Mouse (Mus musculus) embryonic facial prominence, embryonic 10.5 days (tissue): ENCODE measurements around the gene Tapbp. TPM values are rescaled to one million over a fixed set of nuclear protein-coding genes. Genes with fewer than 3 reads are reported as not detected.

Experiments
- DNase-seq: peaks from one replicate; pipeline ENCODE4 v3.0.0-alpha.2; 2017; ENCODE audit warnings: low spot score
- H3K27ac ChIP-seq: fragments of 300-500 bp; sonication (generic); replicated peaks from 2 replicates; pipeline ENCODE4 v1.5.1; 2016; ENCODE audit warnings: mild to moderate bottlenecking
- H3K27me3 ChIP-seq: fragments of 300-500 bp; sonication (generic); replicated peaks from 2 replicates; pipeline ENCODE4 v1.6.1; 2016; ENCODE audit warnings: low read depth, mild to moderate bottlenecking; ENCODE audit not compliant: poor library complexity, severe bottlenecking
- H3K36me3 ChIP-seq: fragments of 300-500 bp; sonication (generic); replicated peaks from 2 replicates; pipeline ENCODE4 v1.6.1; 2016; ENCODE audit warnings: mild to moderate bottlenecking, moderate library complexity
- H3K4me1 ChIP-seq: fragments of 300-500 bp; sonication (generic); 2 replicates; pipeline ENCODE4 v1.6.1; 2016
- H3K4me3 ChIP-seq: fragments of 300-500 bp; sonication (generic); 2 replicates; pipeline ENCODE4 v1.5.1; 2016; ENCODE audit warnings: mild to moderate bottlenecking, moderate library complexity
- H3K9me3 ChIP-seq: fragments of 300-500 bp; sonication (generic); 2 replicates; pipeline ENCODE4 v1.6.1; 2016; ENCODE audit warnings: mild to moderate bottlenecking
- WGBS: fragments of 180-500 bp; shearing (Covaris S2); methylation state at CpG from one replicate; pipeline ENCODE4 v1.1.7; 2016; 5-methylcytosine and 5-hydroxymethylcytosine counted together
- polyA plus RNA-seq: library from polyadenylated mRNA; unstranded; fragments of >200 nt; fragmentation: Nextera tagmentation; extraction: Ambion mirVana; gene quantifications from 2 replicates; pipeline ENCODE4 v1.2.1, GENCODE M21; 2016

The Tapbp gene
- polyA plus RNA-seq, 1 experiment from 2014 or later: 11.8 TPM

DNA sequence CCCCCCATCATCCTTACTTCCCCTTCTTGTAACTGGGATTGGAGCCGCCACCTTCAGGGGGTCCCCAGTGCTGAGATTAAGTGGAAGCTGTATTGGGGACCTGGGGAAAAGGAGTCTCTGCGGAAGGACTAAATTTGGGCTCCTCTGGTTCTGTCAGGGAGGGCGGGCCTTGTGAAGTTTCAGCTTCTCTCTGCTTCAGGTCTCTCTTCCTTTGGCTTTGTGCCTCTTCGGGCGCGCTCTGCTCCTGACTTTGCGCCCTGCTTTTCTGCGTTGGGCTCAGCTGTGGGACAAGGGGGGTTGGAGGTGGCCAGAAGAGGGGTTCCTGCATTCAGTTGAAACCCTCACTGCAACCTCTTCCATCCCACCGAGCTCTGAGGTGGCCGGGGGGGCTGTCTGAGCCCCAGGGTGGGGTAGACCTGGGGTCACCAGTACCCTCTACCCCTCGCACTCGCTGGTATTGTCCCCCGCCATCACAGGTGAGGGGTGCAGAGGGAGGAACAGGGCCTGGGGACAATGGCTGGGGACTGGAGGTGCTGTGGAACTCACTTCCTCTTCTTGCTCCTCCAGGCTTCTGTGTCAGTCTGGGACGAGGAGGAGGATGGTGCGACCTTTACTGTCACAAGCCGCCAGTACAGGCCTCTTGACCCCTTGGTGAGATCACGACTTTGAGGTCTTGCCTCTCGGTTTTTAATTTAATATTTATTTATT, 15.6 kb downstream of the Tapbp start:
- Histone ChIP-seq H3K9me3 (no peaks in the 10 kb centered on the region), H3K4me3 (peak overlapping the region; percentile 91), H3K27ac (peak overlapping the region; percentile 90), H3K4me1 (peaks cover 52% of the 10 kb centered on the region), H3K27me3 (peaks cover 3% of the 10 kb centered on the region; the same call in 1 of the 2 replicates), H3K36me3 (peaks cover 54% of the 10 kb centered on the region)
- 34% methylated on average over 18 of the region's 18 CpGs for WGBS
- DNase-seq: no peak

DNA sequence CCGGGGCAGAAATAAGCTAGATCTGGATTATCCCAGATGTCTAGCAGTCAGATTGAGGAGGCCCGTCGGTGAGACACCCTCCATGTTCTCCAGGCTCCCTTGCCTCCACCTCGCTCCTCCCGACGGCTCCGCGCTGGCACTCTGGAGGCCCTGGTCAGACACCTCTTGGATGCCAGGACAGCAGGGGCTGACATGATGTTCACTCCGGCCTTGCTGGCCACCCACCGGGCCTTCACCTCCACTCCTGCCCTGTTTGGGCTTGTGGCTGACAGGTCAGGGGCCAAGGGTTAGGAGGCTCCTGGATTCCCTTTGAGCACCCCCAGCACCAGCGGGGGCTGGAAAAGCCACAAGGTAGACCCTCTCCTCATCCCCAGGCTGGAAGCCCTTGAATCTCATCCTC, 16.2 kb downstream of the Tapbp start:
- Histone ChIP-seq H3K27ac (no peak overlapping the region), H3K27me3 (peaks cover 3% of the 10 kb centered on the region; the same call in 1 of the 2 replicates), H3K4me1 (peaks cover 52% of the 10 kb centered on the region), H3K36me3 (peaks cover 56% of the 10 kb centered on the region), H3K9me3 (no peaks in the 10 kb centered on the region), H3K4me3 (peak overlapping the region; percentile 91; the same call in 1 of the 2 replicates)
- no peak for DNase-seq
- 90% methylated on average over 11 of the region's 11 CpGs for WGBS

DNA sequence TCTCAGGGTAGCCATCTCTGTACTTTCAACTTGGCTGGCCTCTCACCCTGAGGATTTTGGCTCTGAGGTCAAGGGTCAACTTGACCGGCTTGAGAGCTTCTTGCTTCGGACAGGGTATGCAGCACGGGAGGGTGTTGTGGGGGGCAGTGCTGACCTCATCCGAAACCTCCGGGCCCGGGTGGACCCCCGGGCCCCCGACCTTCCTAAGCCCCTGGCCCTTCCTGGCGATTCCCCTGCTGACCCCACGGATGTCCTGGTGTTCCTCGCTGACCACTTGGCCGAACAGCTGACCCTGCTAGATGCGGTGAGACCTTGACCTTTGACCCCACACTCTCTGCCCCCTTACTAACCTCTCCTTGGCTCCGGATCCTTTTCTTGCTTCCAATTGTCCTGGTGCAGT, 16.7 kb downstream of the Tapbp start:
- peaks cover 52% of the 10 kb centered on the region for H3K4me1 ChIP-seq
- WGBS: 74% methylated on average over 14 of the region's 14 CpGs
- peak overlapping the region; percentile 91; the same call in 1 of the 2 replicates for H3K4me3 ChIP-seq
- no peak for DNase-seq
- no peaks in the 10 kb centered on the region for H3K9me3 ChIP-seq
- H3K27ac ChIP-seq: no peak overlapping the region
- H3K27me3 ChIP-seq: peaks cover 3% of the 10 kb centered on the region; the same call in 1 of the 2 replicates
- H3K36me3 ChIP-seq: peaks cover 57% of the 10 kb centered on the region

DNA sequence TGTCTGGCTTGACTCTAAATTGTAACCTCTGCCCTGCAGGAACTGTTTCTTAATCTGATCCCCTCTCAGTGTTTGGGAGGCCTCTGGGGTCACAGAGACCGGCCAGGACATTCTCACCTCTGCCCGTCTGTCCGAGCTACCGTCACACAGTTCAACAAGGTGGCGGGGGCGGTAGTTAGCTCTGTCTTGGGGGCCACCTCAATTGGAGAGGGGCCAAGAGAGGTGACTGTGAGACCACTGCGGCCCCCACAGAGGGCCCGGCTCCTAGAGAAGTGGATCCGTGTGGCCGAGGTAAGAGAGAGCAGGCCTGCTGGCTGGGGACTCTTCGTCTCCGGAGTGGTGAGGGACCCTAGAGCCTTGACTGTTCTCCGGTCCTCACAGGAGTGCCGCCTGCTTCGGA, 17.3 kb downstream of the Tapbp start:
- no peak for DNase-seq
- Histone ChIP-seq H3K36me3 (peaks cover 59% of the 10 kb centered on the region), H3K4me3 (peak overlapping the region; percentile 91; the same call in 1 of the 2 replicates)

DNA sequence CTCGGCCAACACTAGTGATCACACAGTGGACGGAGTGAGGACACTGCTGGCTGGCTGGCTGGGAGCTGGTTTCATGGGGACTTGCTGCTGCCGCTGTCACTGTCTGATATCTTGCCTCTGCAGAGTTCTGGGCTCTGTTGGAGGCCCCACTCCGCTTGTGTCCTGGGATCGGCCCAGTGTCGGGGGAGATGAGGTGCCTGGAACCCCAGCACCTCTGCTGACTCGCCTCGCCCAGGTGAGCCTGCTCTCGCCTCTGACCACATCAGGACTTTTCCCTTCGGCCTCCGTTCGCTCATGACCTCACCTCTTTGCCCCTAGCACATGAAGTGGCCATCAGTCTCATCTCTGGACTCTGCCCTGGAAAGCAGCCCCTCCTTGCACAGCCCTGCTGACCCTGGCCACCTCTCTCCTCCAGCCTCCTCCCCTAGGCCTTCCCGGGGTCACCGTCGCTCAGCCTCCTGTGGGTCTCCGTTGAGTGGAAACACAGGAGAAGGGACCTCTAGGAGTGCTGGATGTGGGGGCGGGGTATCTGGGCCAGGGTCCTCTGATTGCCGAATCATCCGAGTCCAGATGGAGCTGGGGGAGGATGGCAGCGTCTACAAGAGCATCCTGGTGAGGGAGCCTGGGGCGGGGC, 19.8 kb downstream of the Tapbp start:
- peaks cover 73% of the 10 kb centered on the region for H3K36me3 ChIP-seq
- WGBS: 86% methylated on average over 21 of the region's 21 CpGs
- H3K27ac ChIP-seq: no peak overlapping the region
- no peak for DNase-seq
- H3K4me1 ChIP-seq: peaks cover 39% of the 10 kb centered on the region
- peaks cover 3% of the 10 kb centered on the region; the same call in 1 of the 2 replicates for H3K27me3 ChIP-seq
- H3K4me3 ChIP-seq: 0 out of 2 replicates have a peak overlapping the region, but pooled peaks have one; percentile 16
- H3K9me3 ChIP-seq: no peaks in the 10 kb centered on the region

More for the DNA sequence above, 17.3 kb downstream of the Tapbp start:
- Histone ChIP-seq H3K4me1 (peaks cover 49% of the 10 kb centered on the region), H3K27ac (no peak overlapping the region), H3K9me3 (no peaks in the 10 kb centered on the region), H3K27me3 (peaks cover 3% of the 10 kb centered on the region; the same call in 1 of the 2 replicates)
- 78% methylated on average over 15 of the region's 15 CpGs for WGBS

DNA sequence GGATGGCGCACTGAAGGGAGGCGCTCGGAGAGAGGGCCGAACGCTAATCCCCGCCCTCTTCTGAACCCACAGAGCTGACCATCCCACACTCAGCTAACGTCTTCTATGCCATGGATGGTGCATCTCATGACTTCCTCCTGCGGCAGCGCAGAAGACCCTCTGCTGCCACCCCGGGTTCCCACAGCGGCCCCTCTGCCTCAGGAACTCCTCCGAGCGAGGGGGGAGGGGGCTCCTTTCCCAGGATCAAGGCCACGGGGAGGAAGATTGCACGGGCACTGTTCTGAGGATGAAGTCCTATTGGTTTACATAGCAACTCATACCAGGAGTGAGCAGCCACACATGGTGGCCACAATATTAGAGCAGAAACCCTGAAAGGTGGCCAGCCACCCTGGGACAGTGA, 21.3 kb downstream of the Tapbp start:
- 86% methylated on average over 15 of the region's 15 CpGs for WGBS
- Histone ChIP-seq H3K27ac (no peak overlapping the region), H3K27me3 (no peaks in the 10 kb centered on the region), H3K36me3 (peaks cover 78% of the 10 kb centered on the region), H3K9me3 (no peaks in the 10 kb centered on the region), H3K4me3 (peak overlapping the region; percentile 31; the same call in 1 of the 2 replicates), H3K4me1 (peaks cover 38% of the 10 kb centered on the region)
- DNase-seq: no peak

DNA sequence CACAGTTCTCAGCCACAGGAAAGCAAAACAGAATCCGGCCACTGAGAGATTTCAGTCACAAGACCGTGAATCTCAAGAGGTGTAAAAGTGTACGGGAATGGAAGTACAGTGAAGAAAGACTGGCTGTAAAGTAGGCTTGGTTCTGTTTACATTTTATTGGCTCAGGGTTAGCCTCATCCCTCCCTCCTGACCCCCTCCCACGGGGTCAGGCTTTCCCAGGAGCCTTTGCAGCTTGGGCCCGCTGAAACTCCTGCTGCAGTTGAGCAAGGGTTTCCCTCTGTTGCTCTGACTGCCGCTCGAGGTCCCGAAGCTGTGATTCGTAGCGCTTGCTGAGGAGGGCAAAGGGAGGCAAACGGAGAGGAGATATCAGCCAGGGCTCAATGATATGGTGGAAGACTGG, 23.1 kb downstream of the Tapbp start:
- Histone ChIP-seq H3K27me3 (no peaks in the 10 kb centered on the region), H3K36me3 (peaks cover 78% of the 10 kb centered on the region), H3K9me3 (no peaks in the 10 kb centered on the region), H3K4me3 (peak overlapping the region; percentile 93), H3K4me1 (peaks cover 28% of the 10 kb centered on the region), H3K27ac (no peak overlapping the region)
- 81% methylated on average over 11 of the region's 11 CpGs for WGBS
- DNase-seq: no peak

DNA sequence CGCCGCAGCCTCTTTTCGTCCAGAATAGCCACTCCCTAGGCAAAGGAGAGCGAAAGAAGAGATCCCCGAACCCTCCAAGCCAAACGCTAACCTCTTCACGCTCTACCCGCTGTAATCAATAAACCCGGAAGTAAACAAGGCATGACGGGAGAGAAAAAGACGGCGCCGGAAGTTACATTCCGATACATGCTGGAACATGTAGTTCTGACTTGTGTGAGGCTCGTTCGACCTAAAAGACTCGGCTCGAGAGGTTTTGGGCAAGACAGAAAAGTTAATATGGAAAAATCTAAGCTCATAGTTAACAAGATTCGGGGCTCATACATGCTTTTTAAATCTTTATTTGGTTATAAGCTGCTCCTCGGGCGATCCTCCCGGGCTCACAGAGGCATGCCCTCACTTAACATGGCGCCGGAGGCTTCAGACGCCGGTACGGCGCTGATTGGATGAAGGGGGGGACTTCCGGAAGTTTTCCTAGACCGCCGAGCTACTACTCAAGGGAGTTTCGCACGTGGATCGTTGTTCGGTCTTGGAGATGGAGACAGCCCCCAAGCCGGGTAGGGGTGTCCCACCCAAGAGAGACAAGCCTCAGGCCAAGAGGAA, 24.6 kb downstream of the Tapbp start, which contains the start of the genes Pfdn6 and Wdr46:
TSS of gene Pfdn6 (minus strand) at position 138 of the 600 bp plus-strand sequence.
TSS of gene Wdr46 (plus strand) at position 455 of the 600 bp plus-strand sequence.
- H3K27me3 ChIP-seq: no peaks in the 10 kb centered on the region
- H3K4me3 ChIP-seq: peak within 1 kb of the TSS; percentile 93
- H3K27ac ChIP-seq: peak within 1 kb of the TSS; percentile 83
- H3K9me3 ChIP-seq: no peaks in the 10 kb centered on the region
- H3K36me3 ChIP-seq: peaks cover 78% of the 10 kb centered on the region
- peaks cover 24% of the 10 kb centered on the region for H3K4me1 ChIP-seq
- WGBS: under 1% methylated on average over 36 of the region's 36 CpGs
- DNase-seq: peak; percentile 89

DNA sequence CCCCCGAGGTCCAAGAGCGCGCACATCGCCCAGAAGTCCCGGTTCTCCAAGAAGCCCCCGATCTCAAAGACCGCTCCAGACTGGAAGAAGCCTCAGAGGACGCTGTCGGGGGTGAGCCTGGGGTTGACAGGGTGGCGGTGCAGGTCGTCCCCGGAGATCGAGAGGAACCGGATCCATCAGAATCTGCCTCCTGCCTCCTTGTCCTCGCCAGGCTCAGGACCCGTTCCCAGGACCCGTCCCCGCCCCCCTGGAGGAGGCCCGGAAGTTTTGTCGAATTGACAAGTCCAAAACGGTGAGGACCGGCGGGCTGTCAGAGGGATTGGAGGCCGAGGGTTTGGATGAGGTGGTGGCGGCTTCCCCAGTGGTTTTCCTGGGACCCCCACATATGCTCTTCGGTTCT, 25.3 kb downstream of the Tapbp start:
- peak overlapping the region; percentile 93 for H3K4me3 ChIP-seq
- no peaks in the 10 kb centered on the region for H3K9me3 ChIP-seq
- WGBS: 2% methylated on average over 26 of the region's 26 CpGs
- no peak for DNase-seq
- H3K27me3 ChIP-seq: no peaks in the 10 kb centered on the region
- H3K27ac ChIP-seq: peak overlapping the region; percentile 83
- H3K4me1 ChIP-seq: peaks cover 24% of the 10 kb centered on the region
- peaks cover 78% of the 10 kb centered on the region for H3K36me3 ChIP-seq

DNA sequence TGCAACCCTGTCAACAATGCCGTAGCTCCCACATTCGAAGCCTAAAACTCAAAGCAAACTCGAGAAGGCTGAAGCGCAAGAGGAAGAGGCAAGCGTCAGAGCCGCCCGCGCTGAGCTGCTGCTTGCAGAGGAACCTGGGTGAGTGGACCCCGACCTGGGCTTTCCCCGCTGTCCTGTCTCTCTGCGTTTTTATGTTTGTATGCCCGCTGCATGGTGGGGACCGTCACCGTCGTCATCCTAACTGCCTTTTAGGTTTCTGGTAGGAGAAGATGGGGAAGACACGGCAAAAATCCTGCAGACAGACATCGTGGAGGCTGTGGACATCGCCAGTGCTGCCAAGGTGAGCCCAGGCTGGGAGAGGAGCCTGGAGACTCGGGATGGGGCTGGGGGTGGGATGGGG, 25.7 kb downstream of the Tapbp start:
- Histone ChIP-seq H3K36me3 (peaks cover 78% of the 10 kb centered on the region), H3K9me3 (no peaks in the 10 kb centered on the region), H3K27me3 (no peaks in the 10 kb centered on the region), H3K4me1 (peaks cover 24% of the 10 kb centered on the region), H3K27ac (no peak overlapping the region; the same call in 1 of the 2 replicates), H3K4me3 (peak overlapping the region; percentile 93)
- DNase-seq: no peak
- 59% methylated on average over 19 of the region's 19 CpGs for whole genome bisulfite sequencing

DNA sequence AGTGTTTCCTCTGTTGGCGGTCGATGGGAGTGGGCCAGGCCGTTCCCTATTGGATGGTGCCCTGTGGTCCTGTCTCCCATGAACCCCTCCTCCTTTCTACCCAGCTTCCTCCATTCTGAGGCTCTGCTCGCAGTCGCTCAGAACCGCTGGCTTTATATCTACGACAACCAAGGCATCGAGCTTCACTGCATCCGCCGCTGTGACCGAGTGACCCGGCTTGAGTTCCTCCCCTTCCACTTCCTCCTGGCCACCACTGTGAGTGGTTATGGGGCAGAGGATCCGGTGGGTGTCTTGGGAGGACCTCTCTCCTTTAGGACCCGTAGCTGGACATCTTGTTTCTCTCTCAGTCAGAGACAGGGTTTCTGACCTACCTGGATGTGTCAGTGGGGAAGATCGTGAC, 27.8 kb downstream of the Tapbp start:
- Histone ChIP-seq H3K4me1 (peaks cover 24% of the 10 kb centered on the region), H3K36me3 (peaks cover 78% of the 10 kb centered on the region), H3K4me3 (no peak overlapping the region), H3K27me3 (no peaks in the 10 kb centered on the region), H3K9me3 (no peaks in the 10 kb centered on the region), H3K27ac (no peak overlapping the region)
- no peak for DNase-seq
- 90% methylated on average over 15 of the region's 15 CpGs for whole genome bisulfite sequencing

DNA sequence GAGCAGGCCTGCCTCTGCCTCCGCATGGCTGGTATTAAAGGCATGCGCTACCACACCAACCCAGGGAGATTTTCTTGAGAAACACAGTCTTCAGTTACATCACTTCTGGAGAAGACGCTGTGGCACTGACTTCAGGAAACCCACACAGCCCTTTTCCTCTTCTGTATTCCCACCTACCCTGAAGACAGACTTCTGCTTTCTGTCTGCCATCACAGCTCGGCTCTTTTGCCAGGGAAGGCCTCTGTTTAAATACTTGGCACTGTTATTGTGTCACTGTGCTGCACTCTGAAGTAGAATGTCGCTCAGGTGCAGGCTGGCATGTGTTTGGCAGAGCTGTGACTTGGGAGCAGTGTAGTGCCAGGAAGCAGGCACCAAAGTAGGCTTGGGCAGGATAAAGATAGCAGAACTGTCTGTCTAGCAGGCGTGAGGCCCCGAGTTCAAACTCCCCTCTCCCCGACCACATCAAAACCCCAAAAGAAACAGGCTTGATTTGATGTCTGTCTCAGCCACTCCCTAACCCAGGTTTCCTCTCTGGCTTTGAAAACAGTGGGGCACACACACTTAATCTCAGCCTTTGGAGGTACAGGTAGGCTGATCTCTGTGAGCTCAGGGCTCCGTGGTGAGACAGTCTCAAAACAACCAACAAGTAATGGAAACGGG, 31.9 kb downstream of the Tapbp start:
- Histone ChIP-seq H3K4me3 (no peak overlapping the region), H3K27me3 (no peaks in the 10 kb centered on the region), H3K9me3 (no peaks in the 10 kb centered on the region), H3K4me1 (peaks cover 29% of the 10 kb centered on the region), H3K27ac (no peak overlapping the region), H3K36me3 (peaks cover 93% of the 10 kb centered on the region)
- WGBS: 95% methylated on average over 10 of the region's 10 CpGs
- DNase-seq: peak; percentile 6
